Mouse (Mus musculus) kidney, postnatal 25 days (tissue): Measurements from ENCODE around the gene Usmg5.
"Not testable (repeated sequence)": the region's sequence is repeated elsewhere in the genome, so short reads cannot be mapped to it uniquely, and the experiment has no call there.

Experiments used
- DNase-seq, 2 experiments: peaks; one replicate each; pipeline ENCODE4 v3.0.0; 2021; ENCODE audit warnings: mixed read lengths in 2 of 2

Usmg5 gene

GRCm38 (mm10) chr19:47090550-47091156, at the start of gene Usmg5, which contains the start of gene Pdcd11:
Usmg5 (minus strand) TSS chr19:47090647.
Pdcd11 (plus strand) TSS chr19:47090768.
- peak; percentile 97 to 98 for DNase-seq

GRCm38 (mm10) chr19:47139611-47140010, 49.2 kb upstream of the Usmg5 start:
- DNase-seq = not testable (repeated sequence)

GRCm38 (mm10) chr19:47137771-47138421, 47.4 kb upstream of the Usmg5 start, which contains the start of gene Calhm2:
Calhm2 (minus strand) TSS chr19:47138294.
- DNase-seq = peak; percentile 53 to 68

GRCm38 (mm10) chr19:47137051-47137581, 46.7 kb upstream of the Usmg5 start:
- peak; percentile 71 to 73 for DNase-seq

- DNase-seq = no peak
Observed at GRCm38 (mm10) chr19:47136170-47136569, 45.7 kb upstream of the Usmg5 start.

- no peak for DNase-seq
Observed at GRCm38 (mm10) chr19:47135568-47135967, 45.1 kb upstream of the Usmg5 start.

- DNase-seq = no peak
Observed at GRCm38 (mm10) chr19:47133161-47133560, 42.7 kb upstream of the Usmg5 start.

GRCm38 (mm10) chr19:47130551-47131125, 40.2 kb upstream of the Usmg5 start:
- no peak for DNase-seq

- no peak for DNase-seq
Observed at GRCm38 (mm10) chr19:47128835-47129234, 38.4 kb upstream of the Usmg5 start.

GRCm38 (mm10) chr19:47128164-47128563, 37.7 kb upstream of the Usmg5 start:
- no peak for DNase-seq

- DNase-seq = peak in 1 of 2 experiments; percentile 63
Observed at GRCm38 (mm10) chr19:47122802-47123201, 32.4 kb upstream of the Usmg5 start.

- no peak for DNase-seq
Observed at GRCm38 (mm10) chr19:47121054-47121453, 30.6 kb upstream of the Usmg5 start.

GRCm38 (mm10) chr19:47118634-47119033, 28.2 kb upstream of the Usmg5 start:
- DNase-seq = no peak

- DNase-seq = no peak
Observed at GRCm38 (mm10) chr19:47104641-47105271, 14.3 kb upstream of the Usmg5 start.

- DNase-seq = no peak
Observed at GRCm38 (mm10) chr19:47101080-47101479, 10.6 kb upstream of the Usmg5 start.

- DNase-seq = peak; percentile 32 to 73
Observed at GRCm38 (mm10) chr19:47089718-47090525, 525 bp downstream of the Usmg5 start.

GRCm38 (mm10) chr19:47088226-47088625, 2.2 kb downstream of the Usmg5 start:
- peak; percentile 56 to 74 for DNase-seq

GRCm38 (mm10) chr19:47067924-47068611, 22.4 kb downstream of the Usmg5 start:
- DNase-seq = peak; percentile 86 to 94

- peak; percentile 97 to 98 for DNase-seq
Observed at GRCm38 (mm10) chr19:47067096-47067882, 23.2 kb downstream of the Usmg5 start, which contains the start of gene Taf5. Taf5 (plus strand) TSS chr19:47067746.

- DNase-seq = no peak
Observed at GRCm38 (mm10) chr19:47065860-47066259, 24.6 kb downstream of the Usmg5 start.

- no peak for DNase-seq
Observed at GRCm38 (mm10) chr19:47057684-47058083, 32.8 kb downstream of the Usmg5 start.
